Mouse (Mus musculus): Measurements from ENCODE around the gene Cyp2t4.

Cyp2t4 gene

GRCm38 (mm10) chr7:27153205-27153764 is at the start of gene Cyp2t4:
Cyp2t4 (plus strand) TSS chr7:27153714.
- DNase-seq = peak; percentile 97

GRCm38 (mm10) chr7:27104882-27105281 is 48.6 kb upstream of the Cyp2t4 start:
- DNase-seq = no peak

GRCm38 (mm10) chr7:27110327-27110726 is 43.2 kb upstream of the Cyp2t4 start:
- no peak for DNase-seq

GRCm38 (mm10) chr7:27111038-27111437 is 42.5 kb upstream of the Cyp2t4 start:
- no peak for DNase-seq

GRCm38 (mm10) chr7:27111987-27112386 is 41.5 kb upstream of the Cyp2t4 start:
- no peak for DNase-seq

DNA sequence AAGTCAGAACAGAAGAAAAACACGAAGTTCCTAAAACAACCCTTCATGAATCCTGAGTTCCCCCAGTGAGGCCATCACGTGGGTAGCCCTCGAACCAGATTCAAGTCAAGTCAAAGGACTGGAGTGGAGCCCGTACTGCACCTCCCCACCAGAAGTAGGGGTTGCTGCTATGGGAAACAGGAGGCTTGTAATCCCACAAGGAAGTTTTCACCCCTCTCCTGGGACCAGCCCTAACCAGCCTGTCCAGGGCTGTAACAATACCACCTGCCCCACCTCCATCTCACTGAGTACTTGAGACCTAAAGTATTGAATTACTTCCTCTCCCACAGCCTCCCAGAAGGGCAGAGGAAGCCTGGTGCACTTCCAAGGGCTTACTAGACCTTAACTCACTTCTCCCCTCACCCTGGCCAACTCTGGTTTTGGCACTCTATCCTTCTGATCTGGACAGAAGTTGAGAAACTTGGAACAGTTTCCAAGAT is 35.4 kb upstream of the Cyp2t4 start:
- DNase-seq = peak; percentile 97

DNA sequence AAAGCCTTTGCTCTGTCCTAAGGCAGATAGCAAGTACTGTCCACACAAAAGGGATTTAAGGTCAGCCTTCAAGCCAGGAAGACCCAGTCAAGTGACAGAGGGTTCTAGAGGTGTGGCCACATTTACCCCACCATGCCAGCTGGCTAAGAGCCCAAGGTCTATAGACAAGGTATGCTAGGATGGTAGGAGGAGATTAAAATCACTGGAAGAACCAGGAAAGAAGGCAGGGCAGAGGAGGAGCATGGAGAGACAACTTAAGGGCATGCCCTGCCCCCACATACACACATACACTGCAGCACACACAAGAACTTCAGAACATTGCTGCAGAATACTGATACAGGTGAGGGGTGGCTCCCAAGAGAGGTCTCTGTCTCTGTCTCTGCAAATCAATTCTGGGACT is 33.8 kb upstream of the Cyp2t4 start, which contains the start of gene Cyp2f2:
Cyp2f2 (plus strand) TSS at position 234 of the 400 bp plus-strand sequence.
- DNase-seq = no peak

- no peak for DNase-seq
These were observed 29.1 kb upstream of the Cyp2t4 start for GRCm38 (mm10) chr7:27124305-27124832.

- no peak for DNase-seq
These were observed 28.5 kb upstream of the Cyp2t4 start for GRCm38 (mm10) chr7:27124969-27125368.

GRCm38 (mm10) chr7:27128162-27128561 is 25.4 kb upstream of the Cyp2t4 start:
- peak; percentile 88 for DNase-seq

DNA sequence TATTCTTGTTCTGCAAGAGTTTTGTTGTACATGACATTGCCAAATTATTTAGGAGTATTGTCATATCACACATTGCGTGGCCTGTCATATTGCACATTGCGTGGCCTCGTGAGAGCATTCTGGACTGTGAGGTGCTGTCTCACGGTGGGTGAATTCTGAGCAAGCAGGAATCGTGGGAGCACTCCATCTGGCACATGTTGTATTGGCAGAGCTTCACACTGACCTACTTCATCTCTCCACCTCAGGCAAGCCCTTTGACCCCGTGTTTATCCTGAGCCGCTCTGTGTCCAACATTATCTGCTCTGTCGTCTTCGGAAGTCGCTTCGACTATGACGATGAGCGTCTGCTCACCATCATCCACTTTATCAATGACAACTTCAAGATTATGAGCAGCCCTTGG is 24.6 kb upstream of the Cyp2t4 start:
- DNase-seq = peak; percentile 74

DNA sequence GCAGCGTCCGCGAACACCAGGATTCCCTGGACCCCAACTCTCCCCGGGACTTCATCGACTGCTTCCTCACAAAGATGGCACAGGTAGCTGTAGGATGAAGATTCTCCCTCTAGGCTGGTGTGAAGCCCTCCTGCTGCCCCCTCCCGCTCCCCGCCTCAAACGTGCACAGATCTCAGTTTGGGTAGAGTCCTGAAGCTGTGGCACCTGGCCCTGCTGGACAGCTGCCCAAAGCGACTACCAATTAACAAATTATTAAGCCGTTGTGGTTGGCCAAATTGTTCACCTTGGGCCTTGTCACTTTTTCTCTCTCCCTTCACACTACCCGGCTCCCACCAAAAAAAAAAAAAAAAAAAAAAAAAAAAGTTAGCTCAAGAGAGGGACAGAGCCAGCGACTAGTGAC is 23.7 kb upstream of the Cyp2t4 start:
- DNase-seq = peak; percentile 85

DNA sequence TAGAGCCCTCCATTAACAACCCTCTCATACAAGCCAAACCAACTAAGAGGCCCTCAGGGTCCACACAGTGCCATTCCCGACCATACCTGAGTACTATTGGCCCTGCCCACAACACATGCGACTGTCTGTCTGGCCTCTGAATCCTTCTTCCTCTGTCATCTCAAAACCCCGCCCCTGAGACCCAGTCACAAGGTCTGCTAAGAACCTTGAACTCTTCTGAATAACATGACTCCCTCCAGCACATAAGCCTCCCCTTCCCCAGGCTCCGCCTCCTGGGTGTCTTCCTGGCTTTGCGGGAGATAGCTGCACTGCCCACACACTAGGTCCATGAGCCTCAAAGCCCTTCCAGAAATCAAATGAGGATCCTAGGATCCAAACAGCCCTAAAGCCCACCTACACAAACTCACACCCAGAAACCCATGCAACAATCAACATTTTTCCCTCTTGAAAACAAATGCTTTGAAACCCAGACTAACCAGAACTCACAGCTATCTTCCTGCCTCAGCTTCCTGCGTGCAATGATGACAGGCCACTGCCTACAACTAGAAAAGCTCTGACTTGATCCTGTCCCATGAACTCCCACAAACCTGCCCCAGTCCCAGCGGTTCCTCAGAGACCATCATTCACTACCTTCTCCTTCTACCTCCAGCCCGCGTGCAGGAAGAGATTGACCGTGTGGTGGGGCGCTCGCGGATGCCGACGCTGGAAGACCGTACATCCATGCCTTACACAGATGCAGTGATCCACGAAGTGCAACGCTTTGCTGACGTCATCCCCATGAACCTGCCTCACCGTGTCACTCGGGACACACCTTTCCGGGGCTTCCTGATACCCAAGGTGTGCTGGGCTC is 22.8 kb upstream of the Cyp2t4 start:
- DNase-seq = peak; percentile 86

DNA sequence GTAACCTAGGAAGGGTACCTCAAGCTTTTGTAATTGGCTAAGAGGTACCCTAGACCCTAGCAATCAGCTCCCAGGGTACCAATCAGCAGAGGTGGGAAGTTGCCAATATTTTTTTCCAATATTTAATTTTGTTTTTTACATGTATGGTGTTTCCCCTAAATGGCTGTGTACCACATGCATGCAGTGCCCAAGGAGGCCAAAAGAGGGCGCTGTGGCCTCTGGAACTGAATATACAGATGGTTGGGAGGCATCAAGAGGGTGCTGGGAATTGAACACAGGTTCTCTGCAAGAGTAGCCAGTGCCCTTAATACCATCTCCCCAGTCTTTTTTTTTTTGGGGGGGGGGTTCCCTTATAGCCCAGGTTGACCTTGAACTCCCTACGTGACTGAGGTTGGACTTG is 22.1 kb upstream of the Cyp2t4 start:
- peak; percentile 71 for DNase-seq

DNA sequence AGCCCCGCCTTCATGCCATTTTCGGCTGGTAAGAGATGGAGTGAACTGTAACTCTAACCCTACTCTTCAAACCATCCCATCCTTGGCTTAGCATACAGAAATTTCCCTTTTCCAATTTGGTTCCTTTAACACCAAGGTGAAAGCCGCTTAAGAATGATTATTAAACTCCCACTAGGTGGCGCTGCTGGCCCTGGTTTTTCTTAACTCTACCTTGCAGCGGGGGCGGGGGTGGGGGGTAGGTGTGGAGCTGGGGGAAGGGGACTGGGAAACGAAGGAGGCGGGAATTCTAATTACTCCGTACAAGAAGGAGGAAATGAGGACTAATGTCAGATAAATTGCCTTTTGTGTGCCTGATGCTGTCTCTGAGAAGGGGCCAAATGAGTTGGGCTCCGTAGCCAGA is 20.9 kb upstream of the Cyp2t4 start:
- DNase-seq = peak; percentile 90

GRCm38 (mm10) chr7:27133156-27133555 is 20.4 kb upstream of the Cyp2t4 start:
- peak; percentile 87 for DNase-seq

- DNase-seq = no peak
These were observed 19.8 kb upstream of the Cyp2t4 start for GRCm38 (mm10) chr7:27133757-27134156.

DNA sequence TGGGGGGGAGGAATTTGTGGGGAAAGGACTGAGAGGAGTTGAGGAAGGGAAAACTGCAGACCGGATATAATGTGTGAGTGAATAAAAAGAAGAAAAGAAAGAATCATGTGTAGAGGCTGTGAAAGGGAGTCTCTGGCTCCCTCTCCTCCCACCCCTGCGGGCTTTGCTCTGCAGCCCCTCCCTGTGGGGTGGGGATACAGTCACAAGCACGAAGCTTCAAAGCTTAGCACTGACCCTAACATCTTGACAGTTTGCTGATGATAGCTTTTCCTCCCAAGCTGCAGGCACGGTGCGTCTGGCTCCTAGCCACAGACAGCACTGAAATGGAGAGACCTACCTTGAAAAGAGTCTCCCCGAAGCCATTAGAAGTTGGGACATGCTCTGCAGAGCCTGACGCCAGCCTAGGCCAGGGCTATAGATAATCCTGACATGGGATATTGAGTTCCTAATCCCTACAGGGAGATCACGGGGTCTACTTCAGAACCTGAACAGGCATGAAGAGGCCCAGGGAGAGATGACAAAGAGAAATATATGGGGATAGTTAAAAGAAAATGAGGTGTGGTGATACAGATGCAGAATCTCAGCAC is 17.0 kb upstream of the Cyp2t4 start:
- peak; percentile 68 for DNase-seq

GRCm38 (mm10) chr7:27156005-27156404 is 2.5 kb downstream of the Cyp2t4 start:
- peak; percentile 91 for DNase-seq

- peak; percentile 91 for DNase-seq
These were observed 4.7 kb downstream of the Cyp2t4 start for GRCm38 (mm10) chr7:27158171-27158570.

DNA sequence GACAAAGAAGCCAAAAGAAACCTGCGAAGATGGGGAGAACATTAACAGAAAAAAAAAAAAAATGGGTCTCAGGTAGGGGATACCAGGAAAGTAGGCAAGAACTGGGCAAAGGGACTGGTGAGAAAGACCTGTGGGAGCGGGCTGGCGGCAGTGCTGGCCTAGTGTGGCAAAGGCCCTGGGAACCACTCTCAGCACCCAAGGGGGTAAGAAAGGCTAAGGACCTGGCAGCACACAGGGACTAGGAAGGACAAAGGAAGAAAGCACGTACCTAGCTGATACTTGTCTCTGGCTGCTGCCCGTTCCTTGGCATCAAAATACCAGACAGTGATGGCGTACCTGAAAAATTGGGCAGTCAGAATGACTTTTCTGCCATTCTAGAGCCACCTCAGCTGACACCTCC is 5.7 kb downstream of the Cyp2t4 start:
- peak; percentile 92 for DNase-seq

DNA sequence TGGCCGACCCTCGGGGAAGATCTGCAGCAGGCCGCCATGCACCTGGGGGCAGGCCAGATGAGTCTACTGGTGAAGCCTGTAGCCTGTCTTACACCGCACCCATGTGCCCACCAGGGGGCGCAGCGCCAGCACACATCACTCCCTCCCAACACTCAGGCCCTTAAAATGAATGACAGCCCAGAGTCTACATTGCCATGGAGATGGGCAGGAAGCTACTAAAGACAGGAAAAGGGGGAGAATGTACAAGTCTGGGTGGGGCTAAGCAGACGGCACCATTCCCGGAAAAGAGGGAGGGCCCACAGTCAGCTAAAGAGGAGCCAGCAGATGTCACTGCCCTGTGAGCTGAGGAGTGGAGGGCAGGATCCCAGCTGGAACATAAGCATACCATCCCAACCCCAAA is 6.4 kb downstream of the Cyp2t4 start:
- peak; percentile 99 for DNase-seq

GRCm38 (mm10) chr7:27160921-27161320 is 7.4 kb downstream of the Cyp2t4 start:
- DNase-seq = peak; percentile 93

- DNase-seq = peak; percentile 97
These were observed 8.2 kb downstream of the Cyp2t4 start for GRCm38 (mm10) chr7:27161744-27162143.
